Mouse (Mus musculus) limb, embryonic 10.5 days (tissue): ENCODE data around the gene Sufu. TPM values are rescaled to one million over a fixed set of nuclear protein-coding genes. Genes with fewer than 3 reads are reported as not detected.
A peak's percentile ranks its signal among the peaks of the same experiment; 100 is the strongest.

Experiments used
- DNase-seq: peaks from one replicate; pipeline ENCODE4 v3.0.0-alpha.2; 2017; ENCODE audit warnings: low spot score
- H3K27ac ChIP-seq: fragments of 300-500 bp; sonication (generic); 2 replicates; pipeline ENCODE4 v1.5.1; 2016; ENCODE audit warnings: mild to moderate bottlenecking
- H3K27me3 ChIP-seq: fragments of 300-500 bp; sonication (generic); 2 replicates; pipeline ENCODE4 v1.6.1; 2016; ENCODE audit warnings: low read depth, mild to moderate bottlenecking; ENCODE audit not compliant: poor library complexity, severe bottlenecking
- H3K36me3 ChIP-seq: fragments of 300-500 bp; sonication (generic); 2 replicates; pipeline ENCODE4 v1.6.1; 2016; ENCODE audit warnings: mild to moderate bottlenecking, moderate library complexity
- H3K4me1 ChIP-seq: fragments of 300-500 bp; sonication (generic); 2 replicates; pipeline ENCODE4 v1.6.1; 2016
- H3K4me3 ChIP-seq: fragments of 300-500 bp; sonication (generic); 2 replicates; pipeline ENCODE4 v1.5.1; 2016; ENCODE audit warnings: mild to moderate bottlenecking, moderate library complexity
- H3K9me3 ChIP-seq: fragments of 300-500 bp; sonication (generic); replicated peaks from 2 replicates; pipeline ENCODE4 v1.6.1; 2016; ENCODE audit warnings: mild to moderate bottlenecking
- WGBS: fragments of 180-500 bp; shearing (Covaris S2); methylation state at CpG from one replicate; pipeline ENCODE4 v1.1.7; 2016; 5-methylcytosine and 5-hydroxymethylcytosine counted together
- polyA plus RNA-seq: library from polyadenylated mRNA; unstranded; fragments of >200 nt; fragmentation: Nextera tagmentation; extraction: Ambion mirVana; gene quantifications from 2 replicates; pipeline ENCODE4 v1.2.1, GENCODE M21; 2016

Sufu gene
- polyA plus RNA-seq, 1 experiment from 2014 or later, result 58.5 TPM

DNA sequence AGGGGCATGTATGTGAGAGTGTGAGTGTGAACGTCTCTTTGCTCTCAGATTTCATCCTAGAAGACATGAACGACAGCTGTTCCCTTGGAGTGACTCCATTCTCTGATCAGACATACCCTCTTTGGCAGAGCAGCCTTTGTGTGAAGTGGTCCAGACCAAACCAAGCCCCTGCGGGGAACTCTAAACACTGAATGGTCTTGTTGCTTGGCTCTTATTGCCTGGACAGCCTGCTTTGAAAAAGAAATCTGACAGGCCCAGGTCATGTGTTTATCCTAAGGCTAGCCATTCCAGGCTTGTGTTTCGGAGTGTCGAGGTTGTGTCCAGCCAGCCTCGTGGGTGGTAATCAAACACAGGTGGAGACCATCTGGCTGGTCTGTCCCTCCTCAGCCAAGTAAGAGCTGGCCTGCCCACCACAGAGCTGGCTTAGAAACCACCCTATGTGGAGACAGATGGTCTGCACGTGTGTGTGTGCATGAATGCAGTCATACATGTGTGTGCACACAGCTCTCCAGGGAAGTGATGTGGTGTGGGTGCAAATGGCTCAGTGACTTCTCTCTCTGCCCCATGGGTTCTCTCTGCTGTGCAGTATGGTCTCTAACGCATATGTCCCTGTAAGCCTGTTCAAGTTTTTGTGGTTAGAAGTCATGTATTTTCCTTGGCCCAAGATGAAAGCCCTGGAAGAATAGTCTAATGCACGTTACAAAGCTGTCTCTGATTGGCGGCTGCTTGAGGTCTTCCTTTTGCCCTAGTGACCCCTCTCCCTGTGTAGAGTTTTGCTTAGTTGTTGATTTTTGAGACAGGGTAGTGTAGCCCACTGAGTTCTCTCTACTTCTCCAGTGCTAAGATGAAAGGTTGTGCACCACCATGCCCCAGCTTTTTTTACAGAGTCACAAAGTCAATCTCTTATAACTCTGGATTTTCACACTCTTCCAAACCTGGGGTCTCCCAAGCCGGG, 26.0 kb downstream of the Sufu start:
- DNase-seq, result peak; percentile 85
- peak overlapping the region; percentile 72 for H3K27ac ChIP-seq

DNA sequence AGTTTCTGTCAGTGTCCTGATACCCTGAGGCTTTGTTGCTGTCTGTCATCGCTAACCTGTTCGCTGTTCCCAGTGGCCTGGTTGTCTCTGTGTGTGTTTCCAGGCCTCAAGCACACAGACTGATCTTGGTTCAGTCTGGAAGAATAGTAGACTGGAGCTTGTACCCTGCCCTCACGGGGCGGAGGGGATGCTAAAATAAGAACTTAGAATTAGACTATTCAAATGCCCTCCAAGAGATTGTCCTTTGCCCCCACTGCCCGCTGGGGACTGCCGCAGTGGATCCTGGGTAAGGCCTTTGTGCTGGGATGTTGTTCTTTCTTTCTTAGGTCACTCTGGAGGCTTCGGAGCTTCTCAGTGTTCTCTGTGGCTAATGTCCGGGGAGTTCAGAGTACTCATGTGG, 28.6 kb downstream of the Sufu start:
- Histone ChIP-seq H3K9me3 (no peaks in the 10 kb centered on the region), H3K36me3 (peaks cover 50% of the 10 kb centered on the region), H3K27ac (no peak overlapping the region), H3K4me3 (no peak overlapping the region), H3K27me3 (no peaks in the 10 kb centered on the region), H3K4me1 (peaks cover 35% of the 10 kb centered on the region)
- DNase-seq, result no peak
- WGBS, result 94% methylated on average over 8 of the region's 8 CpGs

More for the DNA sequence above, 26.0 kb downstream of the Sufu start:
- WGBS, result 30% methylated on average over 11 of the region's 11 CpGs
- Histone ChIP-seq H3K4me3 (no peak overlapping the region), H3K36me3 (peaks cover 28% of the 10 kb centered on the region), H3K9me3 (no peaks in the 10 kb centered on the region), H3K4me1 (peaks cover 51% of the 10 kb centered on the region), H3K27me3 (no peaks in the 10 kb centered on the region)

DNA sequence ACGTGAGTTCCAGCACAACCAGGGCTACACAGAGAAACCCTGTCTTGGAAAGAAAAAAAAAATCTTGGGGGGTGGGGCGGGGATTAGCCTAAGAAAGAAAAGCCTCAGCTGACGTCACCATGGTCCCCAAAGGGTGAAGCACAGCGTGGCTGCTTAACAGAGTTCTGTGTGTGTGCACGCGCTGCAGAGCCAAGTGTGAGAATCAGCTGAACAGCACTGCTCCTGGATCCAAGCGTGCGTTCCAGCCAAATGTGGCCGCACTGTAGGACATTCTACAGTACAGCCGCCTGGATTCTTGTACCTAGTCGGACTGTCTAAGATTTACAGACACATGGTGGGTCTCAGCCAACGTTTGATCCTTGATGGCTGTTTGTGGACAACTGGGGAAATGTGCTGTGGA, 29.8 kb downstream of the Sufu start:
- 91% methylated on average over 12 of the region's 12 CpGs for WGBS
- peaks cover 31% of the 10 kb centered on the region for H3K4me1 ChIP-seq
- no peaks in the 10 kb centered on the region for H3K27me3 ChIP-seq
- peaks cover 55% of the 10 kb centered on the region for H3K36me3 ChIP-seq
- no peak for DNase-seq
- no peak overlapping the region for H3K4me3 ChIP-seq
- no peak overlapping the region for H3K27ac ChIP-seq
- H3K9me3 ChIP-seq, result no peaks in the 10 kb centered on the region

DNA sequence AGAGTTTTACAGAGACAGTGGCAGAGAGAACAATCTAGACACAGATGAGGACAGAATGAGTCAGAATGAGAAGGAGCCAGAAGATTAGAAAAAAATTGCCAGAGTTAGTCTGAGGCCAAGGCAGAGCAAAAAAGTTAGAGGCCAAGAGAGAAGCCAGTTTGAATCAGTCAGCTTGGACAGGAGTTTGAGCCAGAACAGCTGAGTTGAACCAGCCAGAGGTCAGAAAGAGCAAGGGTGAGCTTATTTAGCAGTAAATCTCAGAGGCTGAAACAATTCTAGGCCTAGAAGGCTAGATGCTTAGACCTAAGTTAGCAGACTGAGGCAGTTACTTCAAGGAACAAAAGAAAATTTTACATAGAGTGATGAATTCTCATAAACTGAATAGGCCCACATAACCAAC, 32.6 kb downstream of the Sufu start:
- Histone ChIP-seq H3K27ac (no peak overlapping the region), H3K36me3 (peaks cover 73% of the 10 kb centered on the region), H3K27me3 (no peaks in the 10 kb centered on the region), H3K4me1 (peaks cover 18% of the 10 kb centered on the region), H3K9me3 (no peaks in the 10 kb centered on the region), H3K4me3 (no peak overlapping the region)
- DNase-seq, result no peak

DNA sequence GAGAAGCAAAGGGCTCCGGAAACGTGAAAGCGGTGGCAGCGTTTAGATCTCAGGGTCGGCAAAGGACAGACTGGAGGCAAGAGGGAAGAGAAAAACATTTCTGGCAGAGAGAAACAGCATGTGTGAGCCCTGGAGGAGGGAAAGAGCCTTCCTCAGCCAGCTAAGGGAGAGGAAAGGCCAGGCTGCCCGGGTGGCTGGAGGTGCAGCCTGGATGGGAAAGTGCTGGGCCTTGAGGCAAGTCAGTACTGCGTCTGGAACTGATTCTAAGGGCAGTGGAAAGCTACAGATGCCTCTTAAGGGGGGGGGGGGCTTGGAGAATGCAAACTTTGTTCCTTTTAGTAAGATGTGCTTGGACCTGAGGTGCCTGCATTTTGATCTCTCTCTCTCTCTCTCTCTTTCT, 37.0 kb downstream of the Sufu start:
- no peaks in the 10 kb centered on the region for H3K27me3 ChIP-seq
- 64% methylated on average over 7 of the region's 7 CpGs for WGBS
- H3K4me1 ChIP-seq, result peaks cover 37% of the 10 kb centered on the region
- no peaks in the 10 kb centered on the region for H3K9me3 ChIP-seq
- no peak overlapping the region for H3K4me3 ChIP-seq
- peaks cover 38% of the 10 kb centered on the region for H3K36me3 ChIP-seq
- no peak for DNase-seq
- H3K27ac ChIP-seq, result peak overlapping the region; percentile 56; the same call in 1 of the 2 replicates

DNA sequence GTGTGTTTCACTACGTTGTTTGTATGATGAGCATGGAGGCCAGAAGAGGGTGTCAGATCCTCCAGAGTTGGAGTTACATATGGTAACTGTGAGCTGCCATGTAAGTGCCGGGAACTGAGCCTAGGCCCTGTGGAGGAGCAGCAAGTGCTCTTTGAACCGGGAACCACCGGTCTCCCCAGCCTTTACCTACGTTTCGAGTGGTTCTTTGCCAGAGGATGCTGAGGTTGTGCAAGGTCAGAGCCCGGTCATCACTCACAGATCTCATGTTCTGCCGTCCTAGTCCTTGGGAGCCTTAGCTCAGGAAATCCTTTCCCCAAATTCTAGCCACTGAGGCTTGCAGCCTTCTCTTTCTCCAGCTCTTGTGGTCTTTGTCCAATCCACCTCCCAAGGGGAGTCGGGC, 37.5 kb downstream of the Sufu start:
- H3K27ac ChIP-seq, result peak overlapping the region; percentile 56

DNA sequence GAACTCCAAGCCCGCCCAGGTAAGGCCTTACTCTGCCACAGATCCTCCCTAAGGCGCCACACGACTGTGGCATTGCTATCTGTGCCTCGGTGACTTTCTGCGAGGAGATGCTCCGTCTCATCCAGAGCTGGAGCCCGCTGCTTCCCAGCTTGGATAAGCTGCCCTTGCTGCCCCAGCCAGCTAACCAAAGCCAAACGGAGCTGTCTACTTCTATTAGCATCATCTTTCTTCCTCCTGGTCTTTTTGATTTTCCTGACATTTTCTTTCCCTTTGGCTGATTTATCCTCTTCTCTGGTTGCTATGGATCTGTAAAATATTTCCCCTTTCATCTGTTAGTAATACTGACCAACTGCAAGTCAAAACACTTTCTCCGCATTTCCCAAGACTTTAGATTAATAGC, 37.9 kb downstream of the Sufu start:
- H3K27ac ChIP-seq, result 0 out of 2 replicates have a peak overlapping the region, but pooled peaks have one; percentile 56
- H3K36me3 ChIP-seq, result peaks cover 29% of the 10 kb centered on the region
- H3K27me3 ChIP-seq, result no peaks in the 10 kb centered on the region
- peaks cover 37% of the 10 kb centered on the region for H3K4me1 ChIP-seq
- no peak overlapping the region; the same call in 1 of the 2 replicates for H3K4me3 ChIP-seq
- no peak for DNase-seq
- WGBS, result 76% methylated on average over 9 of the region's 9 CpGs
- no peaks in the 10 kb centered on the region for H3K9me3 ChIP-seq

More for the DNA sequence above, 37.5 kb downstream of the Sufu start:
- H3K4me3 ChIP-seq, result no peak overlapping the region; the same call in 1 of the 2 replicates
- H3K36me3 ChIP-seq, result peaks cover 33% of the 10 kb centered on the region
- WGBS, result 51% methylated on average over 9 of the region's 9 CpGs
- peaks cover 37% of the 10 kb centered on the region for H3K4me1 ChIP-seq
- no peak for DNase-seq
- no peaks in the 10 kb centered on the region for H3K9me3 ChIP-seq
- H3K27me3 ChIP-seq, result no peaks in the 10 kb centered on the region

DNA sequence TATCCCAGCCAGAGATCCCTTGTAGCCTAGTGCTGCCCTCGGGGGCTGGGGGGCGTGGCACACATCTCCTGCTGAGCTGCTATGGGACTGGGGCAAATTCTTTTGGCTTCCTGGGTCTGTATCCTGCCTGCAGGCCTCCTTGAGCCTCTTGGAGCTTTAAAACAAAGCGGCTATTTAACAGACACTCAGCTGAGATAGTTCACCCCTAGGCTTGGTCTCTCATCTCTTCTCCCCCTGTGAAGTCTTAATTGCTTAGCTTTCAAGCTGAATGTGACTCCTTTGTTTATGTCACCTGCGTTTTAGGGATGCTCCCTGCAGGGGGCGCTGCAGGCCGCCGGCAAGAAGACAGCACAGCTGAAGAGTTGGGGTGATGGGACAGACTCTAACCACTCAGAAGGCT, 38.8 kb downstream of the Sufu start:
- Histone ChIP-seq H3K4me3 (no peak overlapping the region), H3K4me1 (peaks cover 37% of the 10 kb centered on the region), H3K36me3 (peaks cover 27% of the 10 kb centered on the region), H3K9me3 (no peaks in the 10 kb centered on the region), H3K27me3 (no peaks in the 10 kb centered on the region), H3K27ac (no peak overlapping the region)
- 6% methylated on average over 7 of the region's 7 CpGs for WGBS
- DNase-seq, result no peak

DNA sequence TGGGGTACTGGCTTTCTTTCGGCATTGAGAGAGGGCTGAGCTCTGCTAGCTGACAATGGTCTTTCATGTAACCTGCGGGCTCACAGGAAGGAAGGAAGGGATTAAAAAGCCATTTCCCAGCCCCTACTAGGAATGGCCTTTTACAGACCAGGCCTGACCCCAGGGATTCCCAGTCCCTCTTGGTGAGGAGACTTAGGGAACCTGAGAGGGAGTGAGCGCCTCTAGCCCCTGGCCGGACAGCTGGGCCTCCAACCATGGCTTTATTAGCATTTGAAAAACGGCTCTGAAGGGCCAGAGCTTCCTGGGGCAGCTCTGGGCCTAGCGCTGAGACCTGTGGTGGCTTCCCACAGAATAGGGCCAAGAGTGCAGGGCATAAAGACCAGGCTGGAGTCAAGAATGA, 46.8 kb downstream of the Sufu start:
- Histone ChIP-seq H3K27ac (peak overlapping the region; percentile 47), H3K9me3 (no peaks in the 10 kb centered on the region), H3K36me3 (no peaks in the 10 kb centered on the region), H3K4me3 (no peak overlapping the region), H3K4me1 (peaks cover 46% of the 10 kb centered on the region), H3K27me3 (no peaks in the 10 kb centered on the region)
- DNase-seq, result no peak
- 24% methylated on average over 6 of the region's 6 CpGs for WGBS

DNA sequence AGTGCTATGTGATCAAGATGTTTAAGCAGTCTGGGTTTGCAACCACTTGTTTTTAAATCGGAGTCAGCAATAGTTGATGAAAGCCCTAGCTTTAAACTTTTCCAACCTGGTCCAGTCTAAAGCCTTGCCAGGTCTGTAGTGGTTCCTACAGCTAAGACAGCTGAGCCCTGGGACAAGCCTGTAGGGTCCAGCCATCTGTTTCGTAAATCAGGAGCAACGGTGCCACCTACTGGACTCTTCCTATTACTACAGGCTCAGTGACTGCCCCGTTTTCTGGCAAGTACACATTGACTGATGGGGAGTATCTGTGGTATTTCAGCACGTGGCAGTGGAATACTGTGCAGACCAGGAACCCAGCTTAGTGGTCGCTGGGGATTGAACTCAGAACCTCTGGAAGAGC, 47.5 kb downstream of the Sufu start:
- Histone ChIP-seq H3K4me1 (peaks cover 53% of the 10 kb centered on the region), H3K9me3 (no peaks in the 10 kb centered on the region), H3K4me3 (no peak overlapping the region), H3K36me3 (no peaks in the 10 kb centered on the region), H3K27me3 (no peaks in the 10 kb centered on the region), H3K27ac (peak overlapping the region; percentile 47)
- DNase-seq, result peak; percentile 80
- 5% methylated on average over 6 of the region's 6 CpGs for WGBS

DNA sequence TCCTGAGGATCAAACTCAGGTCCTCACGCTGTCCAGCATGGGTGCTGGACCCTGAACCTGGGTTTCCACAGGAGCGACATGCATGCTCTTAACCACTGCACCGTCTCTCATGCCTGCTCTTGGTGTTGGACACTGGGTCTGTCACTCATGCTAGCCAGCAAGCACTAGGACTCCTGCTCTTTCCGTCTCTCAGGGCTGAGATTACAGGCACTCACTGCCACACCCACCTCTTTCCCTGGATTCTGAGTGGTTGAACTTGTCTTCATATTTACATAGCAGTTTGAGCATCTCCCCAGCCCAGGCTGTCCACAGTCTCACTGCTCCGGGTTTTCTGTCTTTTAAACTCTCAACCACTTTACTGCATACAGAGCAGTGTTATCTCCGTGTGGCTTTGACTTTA, 48.9 kb downstream of the Sufu start:
- 60% methylated on average over 6 of the region's 6 CpGs for WGBS
- peaks cover 59% of the 10 kb centered on the region for H3K4me1 ChIP-seq
- DNase-seq, result no peak

DNA sequence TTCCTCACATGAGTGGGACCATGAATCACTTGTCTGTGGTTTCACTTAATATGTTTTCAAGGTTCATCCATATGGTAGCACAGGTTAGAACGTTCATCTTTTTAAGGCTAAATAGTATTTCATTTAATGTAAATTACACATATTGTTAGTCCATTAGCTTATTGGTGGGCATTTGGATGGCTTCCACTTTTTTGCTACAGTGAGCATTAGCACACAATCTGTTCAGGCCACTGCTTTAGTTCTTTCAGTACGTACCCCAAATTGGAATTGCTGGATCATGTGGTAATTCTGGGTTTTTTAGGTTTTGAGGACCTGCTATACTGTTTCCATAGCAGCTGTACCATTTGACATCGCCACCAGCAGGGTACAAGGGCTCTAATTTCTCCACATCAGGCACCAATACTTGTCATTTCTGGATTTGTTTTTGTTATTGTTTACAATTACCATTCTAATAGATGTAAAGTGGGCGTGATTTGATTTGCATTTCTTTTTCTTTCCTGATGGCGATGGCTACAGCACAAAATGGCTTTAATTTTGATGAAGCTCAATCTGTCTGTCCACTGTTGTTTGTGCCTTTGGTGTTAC, 49.8 kb downstream of the Sufu start:
- Histone ChIP-seq H3K4me3 (no peak overlapping the region), H3K27ac (no peak overlapping the region), H3K36me3 (peaks cover 19% of the 10 kb centered on the region), H3K9me3 (no peaks in the 10 kb centered on the region), H3K27me3 (no peaks in the 10 kb centered on the region), H3K4me1 (peaks cover 54% of the 10 kb centered on the region)
- WGBS, result 86% methylated on average over 5 of the region's 5 CpGs
- no peak for DNase-seq

More for the DNA sequence above, 48.9 kb downstream of the Sufu start:
- Histone ChIP-seq H3K9me3 (no peaks in the 10 kb centered on the region), H3K4me3 (no peak overlapping the region), H3K27ac (no peak overlapping the region), H3K36me3 (peaks cover 11% of the 10 kb centered on the region), H3K27me3 (no peaks in the 10 kb centered on the region)

DNA sequence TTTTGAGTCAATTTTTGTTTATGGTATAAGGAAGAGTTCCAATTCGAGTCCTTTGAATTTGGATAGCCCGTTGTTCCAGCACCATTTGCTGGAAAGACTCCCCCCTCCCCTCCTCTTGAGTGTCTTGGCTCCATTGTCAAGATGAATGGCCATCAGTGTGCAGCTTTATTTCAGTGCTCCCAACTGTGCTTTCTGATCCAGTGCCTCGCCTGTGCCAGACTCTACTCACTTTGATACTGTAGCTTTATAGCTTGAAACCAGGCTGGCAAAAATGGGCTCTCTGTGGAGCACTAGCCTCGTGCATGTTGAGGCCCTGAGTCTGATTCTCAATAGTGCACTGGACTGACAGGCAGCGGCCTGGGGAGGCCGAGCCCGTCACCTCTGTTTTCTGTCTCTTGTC, 50.4 kb downstream of the Sufu start:
- 66% methylated on average over 7 of the region's 7 CpGs for WGBS

More for the DNA sequence above, 50.4 kb downstream of the Sufu start:
- Histone ChIP-seq H3K4me1 (peaks cover 58% of the 10 kb centered on the region), H3K27me3 (no peaks in the 10 kb centered on the region), H3K9me3 (no peaks in the 10 kb centered on the region), H3K36me3 (peaks cover 25% of the 10 kb centered on the region), H3K4me3 (no peak overlapping the region), H3K27ac (no peak overlapping the region)
- no peak for DNase-seq
